Mouse (Mus musculus) CD4-positive, CD25-positive, alpha-beta regulatory T cell, adult 9 weeks (primary cell): Measurements from ENCODE around the gene N6amt1. TPM values are rescaled to one million over a fixed set of nuclear protein-coding genes. Genes with fewer than 3 reads are reported as not detected.

Source experiments
- polyA plus RNA-seq: library from polyadenylated mRNA; unstranded; fragments of 100-300 nt; shearing (Covaris generic); gene quantifications from one replicate; pipeline ENCODE4 v1.2.1, GENCODE M21; 2017

N6amt1 gene
- polyA plus RNA-seq = 21.0 TPM

GRCm38 (mm10) chr16:87354075-87354583, at the start of gene N6amt1:
Gene N6amt1 (plus strand): TSS chr16:87354185.

Other genes starting within 250 kb of the N6amt1 start
- 68.4 TPM for gene Ltn1, start 78.4 kb downstream of the N6amt1 start, polyA plus RNA-seq
- 13.7 TPM for gene Rwdd2b, start 86.4 kb downstream of the N6amt1 start, polyA plus RNA-seq
- 75.2 TPM for gene Usp16, start 100.5 kb downstream of the N6amt1 start, polyA plus RNA-seq
- gene Cct8, start 141.7 kb downstream of the N6amt1 start, polyA plus RNA-seq = 412 TPM
- gene Map3k7cl, start 199.1 kb downstream of the N6amt1 start, polyA plus RNA-seq = not detected